Mouse (Mus musculus) left cerebral cortex, adult 8-10 months (tissue): ENCODE measurements around the gene Plgrkt. TPM values are rescaled to one million over a fixed set of nuclear protein-coding genes. Genes with fewer than 3 reads are reported as not detected.

Experiments used
- DNase-seq, 2 experiments: peaks; one replicate each; pipeline ENCODE4 v3.0.0; 2022; ENCODE audit warnings: low spot score in 2 of 2
- total RNA-seq, 4 experiments: library from RNA; stranded (reverse); gene quantifications; 2 replicates each; pipeline ENCODE4 v1.2.4; 2022

The Plgrkt gene
- total RNA-seq, 4 experiments from 2014 or later: 22.4 to 36.2 (median 26.7) TPM

- peak; percentile 46 to 76 for DNase-seq
These were observed 12.0 kb downstream of the Plgrkt start for GRCm38 (mm10) chr19:29354895-29355877.

- DNase-seq: no peak
These were observed 16.2 kb downstream of the Plgrkt start for GRCm38 (mm10) chr19:29350991-29351390.

- DNase-seq: no peak
These were observed 21.6 kb downstream of the Plgrkt start for GRCm38 (mm10) chr19:29345636-29346035.

DNA sequence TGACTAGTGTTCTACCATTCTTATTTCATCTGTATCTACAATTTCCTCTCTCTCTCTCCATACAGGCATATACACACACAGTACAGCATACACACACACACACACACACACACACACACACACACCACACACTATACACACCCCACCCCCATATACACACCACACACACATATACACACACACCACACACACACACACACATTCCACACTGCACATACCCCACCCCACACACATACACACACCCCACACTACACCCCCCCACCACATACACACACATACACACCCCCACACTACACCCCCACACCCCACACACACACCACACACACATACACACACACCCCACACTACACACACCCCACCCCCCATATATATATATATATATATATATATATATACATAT is 22.3 kb downstream of the Plgrkt start:
- no peak for DNase-seq

DNA sequence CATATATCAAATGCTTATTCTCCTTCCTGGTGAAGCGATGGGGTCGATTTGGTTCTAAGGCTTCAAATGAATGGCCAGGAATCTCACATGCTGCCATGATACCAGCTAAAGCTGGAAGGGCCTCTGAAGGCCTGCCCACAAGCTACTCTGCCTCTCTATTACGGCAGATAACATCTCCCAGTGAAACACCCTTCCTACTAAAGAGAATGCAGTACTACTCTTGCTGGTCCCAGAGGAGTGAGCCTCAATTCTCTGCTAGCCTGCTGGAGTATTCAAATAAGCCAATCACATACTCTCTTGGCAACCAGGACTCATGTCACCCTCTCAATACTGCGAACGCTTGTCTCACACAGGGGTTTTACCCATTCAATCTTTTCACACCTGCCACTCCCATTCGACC is 24.9 kb downstream of the Plgrkt start:
- DNase-seq: no peak

GRCm38 (mm10) chr19:29341029-29341428 is 26.2 kb downstream of the Plgrkt start:
- no peak for DNase-seq

DNA sequence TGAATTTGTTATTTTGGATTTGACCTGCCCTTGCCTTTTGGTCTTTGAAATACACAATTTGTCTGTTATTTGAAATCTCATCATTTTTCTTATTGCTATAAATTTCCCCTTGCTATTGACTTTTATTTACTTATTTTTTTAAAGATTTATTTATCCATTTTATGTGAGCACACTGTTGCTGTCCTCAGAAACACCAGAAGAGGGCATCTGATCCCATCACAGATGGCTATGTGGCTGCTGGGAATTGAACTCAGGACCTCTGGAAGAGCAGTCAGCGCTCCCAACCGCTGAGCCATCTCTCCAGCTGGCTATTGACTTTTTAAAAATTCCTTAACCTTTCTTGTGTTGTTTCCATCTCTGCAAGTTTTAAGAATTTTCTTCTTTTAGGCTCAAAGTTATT is 30.6 kb downstream of the Plgrkt start:
- DNase-seq: no peak

DNA sequence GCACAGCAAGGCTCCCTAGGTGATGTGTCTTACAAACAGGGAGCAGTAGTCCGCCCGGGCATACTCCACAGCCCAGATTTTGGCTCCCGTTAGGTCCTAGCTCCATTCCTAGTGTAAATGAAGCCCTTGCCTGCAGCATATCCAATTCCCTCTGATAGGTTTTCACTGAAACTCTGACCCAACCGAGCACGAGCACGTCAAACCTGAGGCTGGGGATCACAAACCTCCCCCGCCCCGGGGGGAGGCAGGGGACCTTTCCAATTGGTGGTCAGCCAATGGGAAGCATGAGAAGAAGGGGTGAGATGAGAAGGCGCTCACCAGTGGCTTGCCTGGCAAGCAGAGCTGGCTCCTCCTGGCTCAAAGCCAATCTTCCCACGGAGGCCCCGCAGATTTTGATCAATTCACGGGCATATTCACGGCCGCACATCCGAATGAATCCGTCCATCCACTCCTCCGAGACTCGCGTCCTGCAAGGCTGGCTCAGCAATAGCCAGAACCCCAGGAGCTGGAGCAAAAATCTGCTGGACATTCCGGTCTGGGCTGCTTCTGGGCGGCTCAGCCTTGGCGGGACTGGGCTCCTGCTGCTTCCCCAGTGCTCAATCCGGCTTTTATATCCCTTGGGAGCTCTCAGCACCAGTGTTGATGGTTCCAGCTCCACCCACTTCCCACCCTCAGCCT is 33.0 kb downstream of the Plgrkt start, which contains the start of gene Rln1:
Gene Rln1, minus strand, starts transcription at position 603 of the 678 bp plus-strand sequence.
- peak in 1 of 2 experiments; percentile 21 for DNase-seq

- no peak for DNase-seq
These were observed 40.2 kb downstream of the Plgrkt start for GRCm38 (mm10) chr19:29326822-29327552.

GRCm38 (mm10) chr19:29326396-29326795 is 40.8 kb downstream of the Plgrkt start:
- DNase-seq: no peak

- DNase-seq: no peak
These were observed 41.4 kb downstream of the Plgrkt start for GRCm38 (mm10) chr19:29325852-29326180.

DNA sequence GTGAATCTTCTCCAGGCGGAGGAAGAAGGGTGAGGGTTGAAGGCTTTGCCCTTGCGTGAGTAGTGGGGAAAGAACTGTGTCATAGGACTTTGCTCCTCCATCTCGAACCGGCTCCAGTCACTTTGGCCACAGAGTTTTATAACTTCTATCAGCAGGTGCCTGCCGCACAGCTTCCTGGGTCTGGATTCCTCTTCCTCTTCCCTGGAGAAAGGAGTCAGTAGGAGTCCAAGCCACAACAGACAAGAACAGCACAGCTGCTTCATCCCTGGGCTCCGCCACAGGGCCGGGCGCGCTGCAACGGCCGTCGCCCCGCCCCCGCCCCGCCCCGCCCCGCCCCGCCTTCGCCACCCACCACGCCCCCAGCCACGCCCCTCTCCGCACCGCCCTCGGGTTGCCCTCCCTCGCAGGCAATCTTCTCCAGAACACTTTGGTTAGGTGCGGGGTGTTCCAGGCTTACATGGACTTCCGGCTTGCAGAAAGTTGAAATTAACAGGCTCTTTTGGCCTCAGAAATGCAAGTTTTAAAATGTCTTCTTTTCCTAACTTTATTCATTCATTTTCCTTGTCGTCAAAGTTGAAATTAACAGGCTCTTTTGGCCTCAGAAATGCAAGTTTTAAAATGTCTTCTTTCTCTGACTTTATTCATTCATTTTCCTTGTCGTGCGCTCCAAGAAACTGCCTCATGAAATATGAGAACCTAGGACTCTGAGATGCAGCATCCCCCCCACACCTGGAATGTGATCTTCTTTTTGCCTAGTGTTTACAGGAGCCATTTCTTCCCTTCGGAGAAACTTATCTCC is 41.9 kb downstream of the Plgrkt start, which contains the start of gene Insl6:
Gene Insl6, minus strand, starts transcription at position 304 of the 799 bp plus-strand sequence.
- no peak for DNase-seq

- no peak for DNase-seq
These were observed 43.7 kb downstream of the Plgrkt start for GRCm38 (mm10) chr19:29323416-29324049.

DNA sequence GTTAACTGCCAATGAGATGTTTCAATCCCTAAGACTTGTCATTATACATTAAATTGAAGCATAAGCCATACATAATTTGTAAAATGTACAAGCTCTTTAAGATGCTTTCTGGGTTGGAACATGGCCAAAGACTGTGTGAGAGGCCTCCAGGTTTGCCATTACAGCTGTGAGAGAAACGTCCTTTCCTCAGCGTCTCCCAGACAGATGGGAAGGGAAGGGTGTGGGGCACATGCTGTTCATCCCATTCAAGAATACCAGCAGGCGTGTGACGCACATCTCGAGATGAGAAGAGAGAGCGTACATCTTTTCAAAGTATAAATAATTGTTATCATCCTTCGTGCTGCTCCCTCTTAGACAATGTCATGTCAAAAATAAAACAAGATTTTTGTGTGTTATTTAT is 54.5 kb downstream of the Plgrkt start:
- DNase-seq: no peak

DNA sequence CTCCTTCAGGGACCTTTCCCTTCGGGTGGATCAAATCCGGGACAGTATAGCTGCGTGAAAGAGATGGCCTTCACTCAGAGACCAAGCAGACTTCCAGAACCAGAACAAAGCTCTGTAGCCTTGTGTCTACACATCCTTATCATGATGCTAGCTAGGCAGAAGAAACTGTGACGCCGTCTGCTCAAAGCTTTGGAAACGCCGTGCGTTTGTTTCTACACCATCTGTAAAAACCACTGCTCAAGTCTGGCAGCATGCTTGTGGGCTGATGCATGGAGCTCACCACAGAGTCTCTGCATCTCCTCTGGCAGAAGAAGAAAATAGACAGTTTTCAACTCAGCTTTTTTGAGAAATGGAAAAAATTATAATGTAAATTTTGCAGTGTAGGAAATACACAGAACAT is 55.4 kb downstream of the Plgrkt start:
- DNase-seq: no peak

DNA sequence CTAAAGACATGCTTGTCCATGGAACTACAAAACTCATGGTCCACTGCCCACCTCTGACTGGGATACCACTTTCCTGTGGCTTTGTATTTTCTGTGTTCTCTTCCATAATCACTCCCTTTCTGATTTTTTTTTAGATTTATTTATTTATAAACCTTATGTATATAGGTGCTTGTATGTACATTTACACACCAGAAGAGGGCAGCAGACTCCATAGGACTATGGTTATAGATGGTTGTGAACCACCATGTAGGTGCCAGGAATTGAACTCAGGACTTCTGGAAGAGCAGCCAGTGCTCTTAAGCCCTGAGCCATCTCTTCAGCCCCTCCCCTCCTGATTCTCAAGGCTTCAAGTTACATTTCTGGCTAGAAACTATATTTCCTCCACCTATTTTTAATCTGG is 58.4 kb downstream of the Plgrkt start:
- DNase-seq: no peak

DNA sequence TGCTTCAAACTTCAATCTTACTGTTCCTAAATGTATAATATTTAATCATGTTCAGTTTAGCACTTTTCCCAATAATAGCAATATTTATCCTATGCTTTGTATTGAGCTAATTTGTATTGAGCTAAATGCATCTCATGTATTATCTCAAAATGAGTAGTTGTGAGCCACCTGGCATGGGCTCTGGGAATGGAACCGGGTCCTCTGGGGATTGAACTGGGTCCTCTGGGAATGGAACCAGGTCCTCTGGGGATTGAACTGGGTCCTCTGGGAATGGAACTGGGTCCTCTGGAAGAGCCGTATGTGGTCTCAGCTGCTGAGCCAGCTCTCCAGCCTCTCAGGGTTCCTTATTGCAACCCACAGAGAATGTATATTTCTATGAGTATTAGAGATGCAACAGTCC is 65.1 kb downstream of the Plgrkt start:
- no peak for DNase-seq

GRCm38 (mm10) chr19:29300919-29301318 is 66.3 kb downstream of the Plgrkt start:
- no peak for DNase-seq
